Mouse (Mus musculus) CH12F3 (cell line): ENCODE data around the gene Sf3b5.

Source experiments
- in situ Hi-C: fragments of 300-500 bp; cut with MboI; formaldehyde crosslinking; loops from 2 replicates; pipeline ENCODE4 v1.14.3; 2020; ENCODE audit warnings: low sequenced_read_pairs

Sf3b5 gene

GRCm38 (mm10) chr10:13005043-13005442 is at the start of gene Sf3b5:
Gene Sf3b5 (plus strand): TSS chr10:13005343.
- in situ Hi-C loops = no loop called here

- in situ Hi-C loops = no loop called here
These were observed 49.3 kb upstream of the Sf3b5 start for GRCm38 (mm10) chr10:12955831-12956230.

GRCm38 (mm10) chr10:12957271-12957670 is 47.9 kb upstream of the Sf3b5 start:
- in situ Hi-C loops = no loop called here

- in situ Hi-C loops = no loop called here
These were observed 43.6 kb upstream of the Sf3b5 start for GRCm38 (mm10) chr10:12961546-12961945.

- in situ Hi-C loops = no loop called here
These were observed 42.9 kb upstream of the Sf3b5 start for GRCm38 (mm10) chr10:12962238-12962637.

- in situ Hi-C loops = no loop called here
These were observed 41.6 kb upstream of the Sf3b5 start for GRCm38 (mm10) chr10:12963362-12964147.

- in situ Hi-C loops = no loop called here
These were observed 40.7 kb upstream of the Sf3b5 start, which contains the start of gene Stx11 for GRCm38 (mm10) chr10:12964151-12965075. Gene Stx11 (minus strand): TSS chr10:12964298.

- in situ Hi-C loops = no loop called here
These were observed 39.4 kb upstream of the Sf3b5 start for GRCm38 (mm10) chr10:12965669-12966180.

- in situ Hi-C loops = no loop called here
These were observed 30.6 kb upstream of the Sf3b5 start for GRCm38 (mm10) chr10:12974572-12974971.

GRCm38 (mm10) chr10:12975461-12975860 is 29.7 kb upstream of the Sf3b5 start:
- in situ Hi-C loops = no loop called here

GRCm38 (mm10) chr10:12975957-12976356 is 29.2 kb upstream of the Sf3b5 start:
- in situ Hi-C loops = no loop called here

- in situ Hi-C loops = no loop called here
These were observed 28.6 kb upstream of the Sf3b5 start for GRCm38 (mm10) chr10:12976552-12976951.

- in situ Hi-C loops = no loop called here
These were observed 27.3 kb upstream of the Sf3b5 start for GRCm38 (mm10) chr10:12977787-12978212.

- in situ Hi-C loops = no loop called here
These were observed 24.1 kb upstream of the Sf3b5 start for GRCm38 (mm10) chr10:12981071-12981470.

GRCm38 (mm10) chr10:12983516-12983915 is 21.6 kb upstream of the Sf3b5 start:
- in situ Hi-C loops = no loop called here

- in situ Hi-C loops = no loop called here
These were observed 20.1 kb upstream of the Sf3b5 start for GRCm38 (mm10) chr10:12985028-12985427.

- in situ Hi-C loops = no loop called here
These were observed 18.7 kb upstream of the Sf3b5 start for GRCm38 (mm10) chr10:12986485-12986884.

- in situ Hi-C loops = no loop called here
These were observed 18.2 kb upstream of the Sf3b5 start for GRCm38 (mm10) chr10:12986943-12987342.

GRCm38 (mm10) chr10:12991953-12992352 is 13.2 kb upstream of the Sf3b5 start:
- in situ Hi-C loops = loop anchor here (10.0 kb wide), 2 partner anchors 67 to 297 kb away; no protein-coding TSS in a partner anchor

GRCm38 (mm10) chr10:12993411-12994039 is 11.6 kb upstream of the Sf3b5 start:
- in situ Hi-C loops = loop anchor here (10.0 kb wide), 2 partner anchors 69 to 299 kb away; no protein-coding TSS in a partner anchor
